Mouse (Mus musculus) kidney, embryonic 16.5 days (tissue): Measurements from ENCODE around the gene Sptssa. TPM values are rescaled to one million over a fixed set of nuclear protein-coding genes. Genes with fewer than 3 reads are reported as not detected.

Experiments
- ATAC-seq: fragments of 200-750 bp; cut with Nextera tagmentation; 2 replicates; pipeline ENCODE4 v1.8.0; 2017; ENCODE audit warnings: moderate TSS enrichment; ENCODE audit not compliant: low FRiP score, low TSS enrichment
- H3K27ac ChIP-seq: fragments of 300-500 bp; sonication (generic); 2 replicates; pipeline ENCODE4 v1.5.1; 2014; ENCODE audit warnings: low read length
- H3K27me3 ChIP-seq: fragments of 300-500 bp; sonication (generic); 2 replicates; pipeline ENCODE4 v1.6.1; 2014; ENCODE audit warnings: low read length, control low read depth, mixed read lengths; ENCODE audit not compliant: insufficient read depth
- H3K36me3 ChIP-seq: fragments of 300-500 bp; sonication (generic); 2 replicates; pipeline ENCODE4 v1.6.1; 2014; ENCODE audit warnings: low read length, control low read depth, mixed read lengths; ENCODE audit not compliant: insufficient read depth
- H3K4me1 ChIP-seq: fragments of 300-500 bp; sonication (generic); 2 replicates; pipeline ENCODE4 v1.6.1; 2014; ENCODE audit warnings: low read length, control low read depth, mixed read lengths; ENCODE audit not compliant: insufficient read depth
- H3K4me2 ChIP-seq: fragments of 300-500 bp; sonication (generic); replicated peaks from 2 replicates; pipeline ENCODE4 v1.6.1; 2014; ENCODE audit warnings: low read depth, low read length
- H3K4me3 ChIP-seq: fragments of 300-500 bp; sonication (generic); 2 replicates; pipeline ENCODE4 v1.5.1; 2014; ENCODE audit warnings: mild to moderate bottlenecking, low read length
- H3K9ac ChIP-seq: fragments of 300-500 bp; sonication (generic); replicated peaks from 2 replicates; pipeline ENCODE4 v1.6.1; 2014; ENCODE audit warnings: low read length
- H3K9me3 ChIP-seq: fragments of 300-500 bp; sonication (generic); 2 replicates; pipeline ENCODE4 v1.6.1; 2016; ENCODE audit warnings: low read length, control low read depth
- WGBS: fragments of 180-500 bp; shearing (Covaris S2); extraction: QIAGEN DNeasy Blood & Tissue Kit; methylation state at CpG from one replicate; pipeline ENCODE4 v1.1.7; 2014; 5-methylcytosine and 5-hydroxymethylcytosine counted together
- microRNA counts: library from miRNA; unstranded; fragments of <30 nt; microRNA quantifications from one replicate; lab custom pipeline; 2016
- microRNA-seq: library from miRNA; unstranded; fragments of <30 nt; microRNA quantifications from one replicate; pipeline ENCODE4, GENCODE M21; 2016
- polyA plus RNA-seq: library from polyadenylated mRNA; unstranded; fragments of >200 nt; fragmentation: Nextera tagmentation; extraction: Ambion mirVana; gene quantifications from 2 replicates; pipeline ENCODE4 v1.2.1, GENCODE M21; 2015

The Sptssa gene
- polyA plus RNA-seq, 1 experiment from 2014 or later, result 212 TPM

- Histone ChIP-seq H3K4me2 (no peak overlapping the region), H3K9me3 (no peaks in the 10 kb centered on the region), H3K27me3 (no peaks in the 10 kb centered on the region), H3K27ac (no peak overlapping the region), H3K9ac (no peak overlapping the region), H3K4me1 (no peaks in the 10 kb centered on the region), H3K4me3 (no peak overlapping the region), H3K36me3 (no peaks in the 10 kb centered on the region)
- WGBS, result 88% methylated on average over 4 of the region's 4 CpGs
- no peak for ATAC-seq
These were observed 55.9 kb downstream of the Sptssa start for GRCm38 (mm10) chr12:54600482-54600881.

- ATAC-seq, result no peak
- no peaks in the 10 kb centered on the region for H3K36me3 ChIP-seq
- H3K4me3 ChIP-seq, result no peak overlapping the region
- WGBS, result 88% methylated on average over 3 of the region's 3 CpGs
- H3K9ac ChIP-seq, result no peak overlapping the region
- H3K4me2 ChIP-seq, result no peak overlapping the region
- H3K27me3 ChIP-seq, result no peaks in the 10 kb centered on the region
- no peaks in the 10 kb centered on the region for H3K4me1 ChIP-seq
- H3K9me3 ChIP-seq, result no peaks in the 10 kb centered on the region
- H3K27ac ChIP-seq, result no peak overlapping the region
These were observed 58.0 kb downstream of the Sptssa start for GRCm38 (mm10) chr12:54598358-54598757.

GRCm38 (mm10) chr12:54596715-54597114 lies 59.7 kb downstream of the Sptssa start:
- ATAC-seq, result no peak
- no peaks in the 10 kb centered on the region for H3K4me1 ChIP-seq
- WGBS, result 78% methylated on average over 4 of the region's 4 CpGs
- no peaks in the 10 kb centered on the region for H3K9me3 ChIP-seq
- no peak overlapping the region for H3K4me3 ChIP-seq
- H3K4me2 ChIP-seq, result no peak overlapping the region
- H3K36me3 ChIP-seq, result no peaks in the 10 kb centered on the region
- H3K27ac ChIP-seq, result no peak overlapping the region
- no peaks in the 10 kb centered on the region for H3K27me3 ChIP-seq
- H3K9ac ChIP-seq, result no peak overlapping the region

MicroRNAs encoded within 50 kb of the gene (microRNA counts, 519-probe panel; counts per million panel counts)
- 1,831 counts per million, percentile 47 among the panel's probes with 10 or more counts for microRNA mmu-miR-1892 (lab: Ali Mortazavi, UCI)

Small RNA genes lying within 50 kb of the gene (microRNA-seq; reads per million reads assigned to microRNA genes)
- gene Mir1892, result not detected

Other genes with a start within 250 kb of the Sptssa start
- 59.8 and 60.8 TPM in 2 replicates for gene Eapp, start 39.3 kb upstream of the Sptssa start, polyA plus RNA-seq
- gene Snx6, start 139.1 kb upstream of the Sptssa start, polyA plus RNA-seq, result 191 and 192 TPM in 2 replicates
- gene Cfl2, start 206.3 kb upstream of the Sptssa start, polyA plus RNA-seq, result 202 and 208 TPM in 2 replicates